Mouse (Mus musculus) heart, adult 2 months (tissue): ENCODE measurements around the gene Cd82.

ENCODE experiments used
- CTCF ChIP-seq: fragments of 200-600 bp; IDR thresholded peaks from 2 replicates; pipeline ENCODE4 v1.8.1; 2022; ENCODE audit warnings: antibody characterized with exemption, mild to moderate bottlenecking, moderate library complexity
- POLR2A ChIP-seq: fragments of 200-500 bp; IDR thresholded peaks from 2 replicates; pipeline ENCODE4 v1.6.1; 2011; ENCODE audit warnings: mild to moderate bottlenecking, low read depth, low read length, control low read depth; ENCODE audit not compliant: insufficient read depth

DNA sequence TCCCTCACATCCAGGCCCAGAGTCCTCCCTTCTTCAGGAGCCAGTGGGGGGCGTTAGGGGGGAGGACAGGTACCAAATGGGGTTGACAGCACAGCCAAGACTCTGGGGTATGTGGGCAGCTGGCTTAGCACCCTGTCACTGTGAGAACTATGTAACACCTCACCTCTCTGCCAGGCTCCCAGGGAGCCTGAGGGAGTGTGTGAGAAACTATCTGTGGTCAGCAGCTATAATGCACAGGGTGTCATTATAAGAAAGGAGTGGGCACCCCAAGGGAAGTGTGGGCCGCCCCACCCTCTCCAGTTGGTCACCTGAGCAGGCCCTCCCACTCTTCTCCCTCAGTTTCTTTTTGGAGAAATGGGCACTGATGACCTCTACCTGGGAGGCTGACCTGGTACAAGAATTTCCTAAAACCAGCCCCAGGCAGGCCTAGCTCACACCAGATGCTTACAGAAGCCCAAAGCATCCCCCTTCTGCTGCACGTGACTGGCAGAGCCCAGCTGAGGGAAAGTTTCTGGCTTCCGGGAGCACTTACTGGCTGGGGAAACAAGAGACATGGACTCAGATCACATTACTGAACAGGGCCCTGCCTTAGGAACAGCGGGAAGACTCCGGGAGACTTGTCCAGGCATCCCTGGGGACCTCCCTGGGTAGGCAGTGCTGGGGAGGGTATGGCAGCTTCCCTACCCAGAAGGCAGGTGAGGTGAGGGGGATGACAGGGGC is 11.6 kb downstream of the Cd82 start:
- TF ChIP-seq POLR2A (no peak), CTCF (no peak)
